Mouse (Mus musculus) NIH3T3 (cell line): ENCODE measurements around the gene Fcgr2b.
"Not testable (repeated sequence)": the region's sequence is repeated elsewhere in the genome, so short reads cannot be mapped to it uniquely, and the experiment has no call there.

Experiments used
- DNase-seq: peaks from one replicate; pipeline ENCODE4 v3.0.0-alpha.2; 2012; ENCODE audit warnings: low read depth

Gene Fcgr2b

GRCm38 (mm10) chr1:170975751-170976161, 591 bp downstream of the Fcgr2b start:
- no peak for DNase-seq

GRCm38 (mm10) chr1:170975350-170975749, 997 bp downstream of the Fcgr2b start:
- DNase-seq = not testable (repeated sequence)

- no peak for DNase-seq
Measured at GRCm38 (mm10) chr1:170974736-170975135, 1.6 kb downstream of the Fcgr2b start.

- DNase-seq = no peak
Measured at GRCm38 (mm10) chr1:170974171-170974570, 2.2 kb downstream of the Fcgr2b start.

- peak; percentile 15 for DNase-seq
Measured at GRCm38 (mm10) chr1:170972936-170973335, 3.4 kb downstream of the Fcgr2b start.

GRCm38 (mm10) chr1:170972494-170972893, 3.9 kb downstream of the Fcgr2b start:
- DNase-seq = no peak

- no peak for DNase-seq
Measured at GRCm38 (mm10) chr1:170968576-170968975, 7.8 kb downstream of the Fcgr2b start.

GRCm38 (mm10) chr1:170967581-170967980, 8.8 kb downstream of the Fcgr2b start:
- DNase-seq = no peak

- DNase-seq = peak; percentile 59
Measured at GRCm38 (mm10) chr1:170963087-170963486, 13.3 kb downstream of the Fcgr2b start.

GRCm38 (mm10) chr1:170962301-170962700, 14.0 kb downstream of the Fcgr2b start:
- DNase-seq = peak; percentile 73

- no peak for DNase-seq
Measured at GRCm38 (mm10) chr1:170961101-170961500, 15.2 kb downstream of the Fcgr2b start.

- peak; percentile 27 for DNase-seq
Measured at GRCm38 (mm10) chr1:170959791-170960190, 16.6 kb downstream of the Fcgr2b start.

- DNase-seq = no peak
Measured at GRCm38 (mm10) chr1:170958225-170958624, 18.1 kb downstream of the Fcgr2b start.

- DNase-seq = no peak
Measured at GRCm38 (mm10) chr1:170953192-170953591, 23.2 kb downstream of the Fcgr2b start.

- no peak for DNase-seq
Measured at GRCm38 (mm10) chr1:170950772-170951171, 25.6 kb downstream of the Fcgr2b start.

GRCm38 (mm10) chr1:170944908-170945307, 31.4 kb downstream of the Fcgr2b start:
- DNase-seq = not testable (repeated sequence)

GRCm38 (mm10) chr1:170944151-170944550, 32.2 kb downstream of the Fcgr2b start:
- not testable (repeated sequence) for DNase-seq

GRCm38 (mm10) chr1:170939255-170939654, 37.1 kb downstream of the Fcgr2b start:
- DNase-seq = no peak

- no peak for DNase-seq
Measured at GRCm38 (mm10) chr1:170934383-170934782, 42.0 kb downstream of the Fcgr2b start.

GRCm38 (mm10) chr1:170933940-170934339, 42.4 kb downstream of the Fcgr2b start:
- no peak for DNase-seq

GRCm38 (mm10) chr1:170933386-170933920, 42.9 kb downstream of the Fcgr2b start:
- DNase-seq = no peak

GRCm38 (mm10) chr1:170932043-170932442, 44.3 kb downstream of the Fcgr2b start:
- no peak for DNase-seq

- no peak for DNase-seq
Measured at GRCm38 (mm10) chr1:170929245-170929644, 47.1 kb downstream of the Fcgr2b start.

- no peak for DNase-seq
Measured at GRCm38 (mm10) chr1:170928467-170928866, 47.9 kb downstream of the Fcgr2b start.
